Mouse (Mus musculus) heart, postnatal 36 days (tissue): ENCODE results near the gene Gramd1b. TPM values are rescaled to one million over a fixed set of nuclear protein-coding genes. Genes with fewer than 3 reads are reported as not detected.

Experiments used
- DNase-seq, 2 experiments: peaks; one replicate each; pipeline ENCODE4 v3.0.0; 2021 to 2022
- intact Hi-C: fragments of 180-260 bp; cut with DNase I; formaldehyde crosslinking; loops from one replicate; pipeline ENCODE4 v1.15.1; 2025
- total RNA-seq, 2 experiments: library from RNA; stranded (reverse); gene quantifications; 2 replicates each; pipeline ENCODE4 v1.2.3; 2021

The Gramd1b gene
- total RNA-seq, result 10 to 100 TPM; 19.7 to 20.8 TPM

DNA sequence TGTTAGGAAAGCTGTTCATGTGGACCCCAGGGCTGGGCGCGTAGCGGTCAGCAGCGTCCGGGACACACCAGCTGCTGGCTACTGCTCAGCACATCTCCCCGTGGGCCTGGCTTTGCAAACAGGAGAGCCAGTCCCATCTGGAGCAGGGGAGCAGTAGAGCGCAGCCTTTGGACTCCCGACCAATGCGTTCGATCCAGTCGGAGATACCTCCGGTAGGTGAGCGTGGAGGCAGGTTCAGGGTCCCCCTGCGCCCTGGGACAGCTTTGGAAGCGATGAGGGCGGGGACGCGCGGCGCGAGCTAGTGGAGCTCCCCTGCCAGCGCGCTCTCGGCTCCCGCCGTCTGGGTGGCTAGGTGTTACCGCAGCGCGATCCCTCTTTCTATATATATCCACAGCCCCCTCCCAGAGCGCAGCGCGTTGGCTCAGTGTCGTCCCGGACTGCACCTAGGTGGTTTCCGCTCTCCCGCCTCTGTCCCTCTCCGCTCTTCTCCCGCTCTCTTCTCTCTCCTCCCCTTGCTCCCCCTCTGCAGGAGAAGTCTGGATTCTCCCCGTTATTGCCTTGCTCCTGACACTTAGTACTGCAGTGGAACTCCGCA is at the start of gene Gramd1b:
Gene Gramd1b (minus strand): TSS at position 357 of the 595 bp plus-strand sequence.
- DNase-seq, result peak; percentile 9 to 32
- intact Hi-C loops, result no loop called here

- intact Hi-C loops, result no loop called here
- no peak for DNase-seq
Observed at GRCm38 (mm10) chr9:40578726-40579625, 47.8 kb upstream of the Gramd1b start.

DNA sequence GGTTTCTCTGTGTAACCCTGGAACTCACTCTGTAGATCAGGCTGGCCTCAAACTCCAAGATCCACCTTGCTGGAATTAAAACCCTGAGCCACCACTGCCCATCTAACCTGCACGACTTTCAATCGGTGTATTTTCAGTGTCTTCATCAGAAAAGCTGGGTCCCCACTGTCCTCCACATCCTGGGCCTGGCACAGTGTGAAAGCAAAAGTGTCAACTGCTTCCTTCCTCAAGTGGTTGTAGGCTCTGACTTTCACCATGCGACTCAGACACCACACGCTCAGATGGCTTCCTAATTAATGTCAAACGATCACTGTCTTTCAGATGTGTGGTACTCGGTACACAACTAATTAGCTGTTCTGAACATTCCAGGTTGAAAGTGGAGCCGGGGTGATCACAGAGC is 45.9 kb upstream of the Gramd1b start:
- intact Hi-C loops, result no loop called here
- no peak for DNase-seq

DNA sequence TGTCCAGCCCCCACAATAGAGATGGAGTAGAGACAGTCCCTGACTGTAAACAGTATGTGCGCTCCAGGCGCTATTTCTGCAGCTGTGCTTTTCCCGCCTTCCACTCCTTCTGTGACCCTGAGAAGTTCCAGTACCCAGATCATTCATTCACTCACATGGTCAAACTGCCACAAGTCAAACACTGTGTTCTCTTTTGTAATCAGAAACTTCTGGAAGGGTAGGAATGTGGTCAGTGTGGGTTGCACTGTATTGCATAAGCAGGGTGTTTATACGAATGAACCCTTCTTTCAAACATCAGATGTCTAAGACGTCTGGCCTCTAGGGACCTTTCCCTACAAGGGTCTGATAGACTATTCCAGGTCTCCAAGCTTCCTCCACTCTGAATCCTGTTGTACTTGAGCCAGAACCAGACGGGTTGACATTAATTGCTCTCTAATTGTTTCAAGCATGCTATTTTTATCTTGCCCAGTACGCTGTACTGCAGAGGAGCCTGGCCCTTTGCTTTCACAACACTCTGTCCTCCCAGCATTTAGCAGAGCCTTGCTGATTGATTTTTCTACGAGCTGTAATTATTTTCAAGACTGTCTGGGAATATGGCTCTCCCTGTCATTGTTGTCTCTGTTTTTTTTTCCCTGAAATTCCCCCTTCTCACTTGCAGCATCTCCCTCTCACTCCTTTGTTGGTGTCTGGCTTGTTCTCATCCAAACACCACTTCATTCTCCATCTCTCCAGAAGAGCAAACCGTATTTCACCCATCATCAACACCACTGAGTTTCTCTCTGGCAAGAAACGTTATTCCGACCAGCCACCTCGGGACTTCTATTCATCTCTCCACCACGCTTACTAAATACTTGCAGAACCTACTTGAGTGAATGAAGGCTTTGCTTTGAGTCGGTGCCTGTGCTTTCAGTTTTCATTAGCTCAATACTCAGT is 44.1 kb upstream of the Gramd1b start:
- intact Hi-C loops, result no loop called here
- DNase-seq, result peak; percentile 25 to 67

DNA sequence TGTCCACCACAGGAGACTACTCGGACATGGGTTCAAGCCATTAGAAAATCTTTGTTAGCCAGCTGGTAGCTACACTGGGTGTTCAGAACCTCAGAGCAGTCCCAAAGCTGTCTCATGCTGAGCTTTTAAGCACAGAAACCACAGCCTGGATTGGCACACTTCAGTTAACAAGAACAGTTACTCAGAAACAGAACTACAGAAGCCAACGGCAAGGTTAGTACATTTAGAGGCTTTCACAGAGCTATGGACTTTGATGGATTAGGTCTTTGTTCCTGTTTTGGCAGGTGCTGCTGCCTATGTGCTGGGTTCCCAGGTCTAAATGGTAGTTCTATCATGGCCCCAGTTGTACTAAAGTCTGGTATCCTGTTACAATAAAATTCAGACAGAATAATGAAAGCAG is 40.1 kb upstream of the Gramd1b start:
- DNase-seq, result no peak
- intact Hi-C loops, result no loop called here

GRCm38 (mm10) chr9:40568070-40568469 is 36.9 kb upstream of the Gramd1b start:
- peak; percentile 60 to 69 for DNase-seq
- intact Hi-C loops, result no loop called here

DNA sequence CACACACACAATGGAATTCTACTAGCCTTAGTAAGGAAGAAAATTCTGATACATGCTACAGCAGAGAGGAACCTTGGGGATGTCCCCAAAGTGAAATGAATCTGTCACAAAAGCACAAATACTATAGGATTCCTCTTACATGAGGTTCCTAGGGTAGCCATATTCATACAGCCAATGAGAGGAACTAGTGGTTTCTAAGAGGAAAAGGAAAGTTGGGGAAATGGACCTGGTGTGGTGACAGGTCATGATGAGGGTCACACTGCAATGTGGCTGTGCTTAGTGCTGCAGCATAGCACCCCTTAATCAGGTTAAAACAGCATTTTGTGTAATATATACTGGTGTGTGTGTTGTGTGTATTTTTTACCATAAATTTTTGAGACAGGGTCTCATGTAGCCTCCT is 32.6 kb upstream of the Gramd1b start:
- DNase-seq, result no peak
- intact Hi-C loops, result no loop called here

DNA sequence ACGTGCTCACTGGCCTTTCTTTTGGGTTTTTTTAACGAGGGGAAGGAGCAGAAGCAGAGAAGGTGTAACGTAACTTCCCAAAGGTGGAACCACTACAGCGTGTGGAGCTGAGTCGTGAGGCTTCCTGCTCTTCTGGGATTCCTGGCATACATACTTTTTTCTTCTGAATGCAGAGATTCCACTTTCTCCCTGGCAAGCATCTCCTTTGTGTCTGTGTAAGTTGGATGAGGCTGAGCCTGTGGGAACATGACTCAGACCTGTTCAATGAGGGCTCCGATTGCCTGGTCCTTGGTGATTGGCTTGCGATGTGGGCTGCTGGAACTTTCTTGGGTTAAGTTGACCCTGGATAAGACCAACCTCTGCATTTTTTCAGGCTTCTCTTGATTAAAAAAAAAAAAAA is 28.5 kb upstream of the Gramd1b start:
- no peak for DNase-seq
- intact Hi-C loops, result no loop called here

DNA sequence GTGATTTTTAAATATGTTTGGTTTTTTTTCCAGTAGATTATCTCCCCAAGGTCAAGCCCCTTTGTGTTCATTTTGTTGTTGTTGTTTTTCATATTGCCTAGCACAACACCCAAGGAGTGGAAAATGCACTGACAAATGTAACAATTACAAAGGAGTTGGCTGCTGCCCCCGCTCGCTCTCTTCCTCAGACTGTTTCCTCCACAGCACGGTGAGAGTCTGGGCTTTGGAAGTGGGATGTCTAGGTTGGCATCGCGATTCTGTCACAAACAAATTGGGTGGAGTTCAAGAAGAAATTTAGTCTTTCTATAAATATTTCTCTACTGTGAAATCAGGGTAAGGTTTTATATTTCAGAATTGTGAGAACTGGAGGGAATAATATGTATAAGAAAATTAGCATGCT is 26.6 kb upstream of the Gramd1b start:
- no peak for DNase-seq
- intact Hi-C loops, result no loop called here

- intact Hi-C loops, result no loop called here
- no peak for DNase-seq
Observed at GRCm38 (mm10) chr9:40556396-40556795, 25.2 kb upstream of the Gramd1b start.

DNA sequence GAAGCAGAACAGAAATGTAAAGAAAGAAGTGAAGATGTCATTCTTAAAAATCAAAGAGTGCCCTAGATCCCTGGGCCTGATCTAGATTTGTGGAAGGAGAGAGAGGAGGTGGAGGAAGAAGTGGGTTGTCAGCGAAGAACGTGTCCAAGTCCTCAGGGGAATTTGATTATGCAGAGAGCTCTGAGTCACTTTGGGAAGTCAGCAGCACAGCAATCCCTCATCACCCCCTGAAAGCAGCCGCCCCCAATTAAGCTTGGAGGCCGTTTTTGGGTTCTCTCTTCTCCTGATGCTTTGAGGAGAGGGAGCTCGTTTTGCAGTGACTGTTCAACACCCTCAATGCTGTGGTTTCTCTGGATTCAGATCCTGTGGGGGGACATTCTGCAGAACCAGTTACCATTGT is 24.1 kb upstream of the Gramd1b start:
- intact Hi-C loops, result no loop called here
- no peak for DNase-seq

GRCm38 (mm10) chr9:40547876-40548275 is 16.7 kb upstream of the Gramd1b start:
- intact Hi-C loops, result no loop called here
- DNase-seq, result no peak

DNA sequence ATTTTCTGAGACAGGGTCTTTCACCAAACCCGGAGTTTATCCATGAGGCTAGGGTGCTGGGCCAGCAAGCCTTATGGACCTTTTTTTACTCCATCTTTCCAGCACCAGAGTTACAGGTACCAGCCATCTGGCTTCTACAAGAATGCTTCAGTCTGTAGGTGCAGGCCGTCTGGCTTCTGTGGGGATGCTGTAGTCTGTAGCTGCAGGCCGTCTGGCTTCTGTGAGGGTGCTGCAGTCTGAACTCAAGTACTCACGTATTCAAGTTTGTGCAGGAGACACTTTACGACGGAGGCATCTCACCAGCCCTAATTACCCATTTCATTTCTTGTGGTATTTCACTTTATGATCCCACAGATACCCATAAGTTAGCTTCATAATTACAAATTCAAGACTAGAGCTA is 14.0 kb upstream of the Gramd1b start:
- DNase-seq, result no peak
- intact Hi-C loops, result no loop called here

- no peak for DNase-seq
- intact Hi-C loops, result no loop called here
Observed at GRCm38 (mm10) chr9:40539588-40540140, 8.5 kb upstream of the Gramd1b start.

DNA sequence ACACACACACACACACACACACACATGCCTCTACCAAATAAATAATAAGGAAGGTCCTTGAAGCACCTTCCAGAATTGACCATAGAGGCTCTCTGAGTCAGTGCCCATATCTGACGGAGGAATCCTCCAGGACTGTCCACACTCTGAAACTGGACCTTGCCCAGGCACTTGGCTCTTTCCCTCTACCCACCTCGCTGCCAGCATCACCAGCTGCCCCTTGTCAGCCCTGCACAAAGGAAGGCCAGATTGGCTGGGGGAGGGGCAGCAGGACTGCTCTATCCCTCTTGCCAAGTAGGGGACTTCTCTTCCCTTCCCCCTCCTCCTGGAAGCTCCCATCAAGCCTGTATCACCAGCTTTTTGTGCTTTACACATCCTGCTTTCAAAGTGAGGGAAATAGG is 6.5 kb upstream of the Gramd1b start:
- peak; percentile 56 to 65 for DNase-seq
- intact Hi-C loops, result no loop called here

DNA sequence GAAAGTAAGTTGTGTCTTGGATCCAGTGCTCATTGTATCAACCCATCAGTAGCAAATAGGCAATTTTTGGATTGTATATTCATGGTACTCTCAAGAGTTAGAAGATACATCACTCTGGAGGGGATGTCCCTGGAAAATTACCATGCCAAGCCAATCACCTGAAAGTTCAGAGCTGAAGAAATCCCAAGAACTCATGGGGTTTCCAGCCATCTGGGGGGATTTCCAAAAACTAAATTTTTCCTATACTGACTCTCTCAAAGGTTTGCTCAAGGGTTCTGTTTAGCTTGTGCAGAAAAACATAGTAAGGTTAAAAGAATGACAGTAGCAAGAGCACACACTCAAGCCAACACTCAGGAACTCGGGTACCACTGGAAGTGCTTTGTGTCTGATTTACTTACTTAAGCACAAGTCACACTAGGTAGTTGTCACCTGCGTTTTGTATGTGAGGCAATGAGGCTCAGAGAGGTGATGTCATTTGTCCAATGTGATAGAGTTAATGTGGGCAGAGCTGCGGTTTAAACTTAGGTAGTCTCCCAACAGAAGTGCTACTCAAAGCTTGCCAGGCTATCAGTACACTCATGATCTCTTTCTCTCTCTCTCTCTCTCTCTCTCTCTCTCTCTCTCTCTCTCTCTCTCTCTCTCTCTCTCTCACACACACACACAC is 6.0 kb upstream of the Gramd1b start:
- intact Hi-C loops, result no loop called here
- DNase-seq, result no peak

DNA sequence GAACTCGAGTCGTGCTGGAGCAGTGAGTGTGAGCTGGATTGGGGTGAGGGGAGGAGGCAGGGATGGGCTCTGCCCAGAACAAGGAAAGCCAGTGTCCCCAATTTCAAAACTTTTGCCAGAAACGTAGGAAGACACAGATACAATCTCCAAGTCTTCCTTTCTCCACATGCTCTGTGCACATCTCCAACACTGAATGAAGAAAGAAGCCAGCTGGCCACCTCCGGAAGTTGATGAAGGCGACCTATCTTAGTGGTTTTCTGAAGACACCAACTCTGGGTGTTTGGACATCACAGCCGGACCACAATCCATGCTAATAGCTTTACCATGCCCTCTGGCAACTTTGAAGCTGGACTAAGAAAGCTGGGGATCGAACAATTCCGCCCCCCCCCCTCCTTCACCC is 647 bp downstream of the Gramd1b start:
- intact Hi-C loops, result no loop called here
- DNase-seq, result no peak

- intact Hi-C loops, result no loop called here
- no peak for DNase-seq
Observed at GRCm38 (mm10) chr9:40528733-40529132, 2.5 kb downstream of the Gramd1b start.

DNA sequence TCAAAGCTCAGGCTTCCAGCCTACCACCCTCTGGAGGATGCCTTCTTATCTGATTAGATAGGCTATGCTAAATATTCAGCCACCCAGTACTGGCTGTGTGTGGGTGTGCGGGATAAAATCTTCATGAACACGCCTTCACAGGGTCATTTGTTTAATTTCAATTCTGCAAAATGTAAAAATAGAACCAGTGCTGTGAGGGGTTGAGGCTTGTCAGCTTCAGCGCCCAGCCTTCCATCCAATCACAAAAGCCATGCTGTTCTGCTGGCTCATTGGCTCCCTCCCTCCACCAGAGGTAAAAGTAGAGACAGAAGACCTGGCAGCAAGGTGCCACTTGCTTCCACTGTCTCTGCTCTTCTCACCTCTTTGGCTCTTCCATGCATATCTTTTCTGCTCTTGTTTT is 4.3 kb downstream of the Gramd1b start:
- intact Hi-C loops, result no loop called here

DNA sequence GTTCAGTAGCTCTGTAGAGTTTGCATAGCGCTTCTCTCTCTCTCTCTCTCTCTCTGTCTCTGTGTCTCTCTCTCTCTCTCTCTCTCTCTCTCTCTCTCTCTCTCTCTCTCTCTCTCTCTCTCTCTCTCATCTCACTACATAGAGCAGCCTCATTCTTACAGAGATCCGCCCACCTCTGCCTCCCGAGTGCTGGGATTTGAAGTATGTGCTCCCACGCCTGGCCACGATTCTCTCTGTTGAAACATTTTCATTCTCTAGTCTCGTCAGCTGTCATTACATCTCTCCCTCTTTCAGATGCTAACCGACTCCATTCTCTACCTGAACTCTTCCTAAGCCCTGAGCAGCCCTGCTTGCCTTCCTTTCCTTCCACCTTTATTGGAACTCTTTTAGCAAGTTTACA is 9.0 kb downstream of the Gramd1b start:
- intact Hi-C loops, result no loop called here
- DNase-seq, result no peak

More for the DNA sequence above, 4.3 kb downstream of the Gramd1b start:
- no peak for DNase-seq
